In the genomic region with DNA sequence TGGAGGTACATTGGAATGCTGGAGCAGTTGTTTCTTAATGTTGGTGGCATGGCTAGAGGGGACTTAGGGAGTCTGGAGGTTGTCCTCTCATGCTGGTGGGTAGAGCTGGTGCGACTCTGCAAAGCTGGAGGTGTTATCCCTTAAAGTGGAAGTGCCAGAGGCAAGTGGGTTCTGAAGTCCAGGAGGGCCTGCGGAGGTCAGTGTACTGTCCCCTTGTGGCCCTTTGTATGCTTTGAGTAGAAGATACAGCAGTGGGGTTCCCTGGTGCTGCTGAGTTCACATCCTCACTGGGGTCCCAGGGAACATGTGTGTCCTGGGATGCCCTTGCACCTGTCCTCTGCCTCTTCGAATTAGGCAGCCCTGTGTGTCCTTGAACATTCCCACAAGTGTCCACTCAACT, we compare ENCODE assay signal across 8 mouse cellular contexts. TPM values are rescaled to one million over a fixed set of nuclear protein-coding genes. Genes with fewer than 3 reads are reported as not detected.
A peak's percentile ranks its signal among the peaks of the same experiment; 100 is the strongest.
DNase-seq lines count a peak whose midpoint lies in the region; ATAC-seq and TF ChIP-seq lines count a peak whose summit lies in the region.
"Had no signal": no experiment of that assay in that cellular context is flagged by ENCODE, and none has a peak within 500 bp of the region (broad histone marks: within the 10 kb centered on the region; RNA-seq: fewer than 3 reads in every experiment).

No protein-coding gene starts in this region.

- peaks cover 41% of the 10 kb centered on the region for H3K4me1 ChIP-seq in testis, adult 2 months (ENCODE audit: control insufficient read depth, insufficient read depth, low read length)
- H3K4me1 ChIP-seq in forebrain, embryonic 16.5 days (replicated peaks; ENCODE audit: control insufficient read depth, insufficient read depth, low read length): peaks cover 51% of the 10 kb centered on the region
- peaks cover 60% of the 10 kb centered on the region for H3K4me1 ChIP-seq in liver, embryonic 11.5 days (replicated peaks; ENCODE audit: control insufficient read depth, insufficient read depth, low read length)

- WGBS in forebrain, embryonic 16.5 days: 24% methylated on average over 3 of the region's 3 CpGs
- 18% methylated on average over 3 of the region's 3 CpGs for WGBS in liver, embryonic 11.5 days

- no peaks in the 10 kb centered on the region for H3K9me3 ChIP-seq in forebrain, embryonic 16.5 days (ENCODE audit: control insufficient read depth, low read length)
- no peaks in the 10 kb centered on the region for H3K9me3 ChIP-seq in liver, embryonic 11.5 days (ENCODE audit: control insufficient read depth, low read length)

- no peak for TF ChIP-seq POLR2A in testis, adult 2 months (IDR thresholded peaks at IDR 0.05; ENCODE audit: control insufficient read depth, low read depth, low read length)

- no peak for DNase-seq in testis, postnatal 14 days (ENCODE audit: low spot score)
- DNase-seq in liver, embryonic 11.5 days (ENCODE audit: low spot score): no peak
- DNase-seq in right cerebral cortex, adult 2 months (ENCODE audit: low spot score in 2 of 2): no peak
- no peak for DNase-seq in adrenal gland, adult 2 months
- no peak for DNase-seq in left cerebral cortex, postnatal 36 days (ENCODE audit: low spot score in 2 of 2)

- no peaks in the 10 kb centered on the region for H3K27me3 ChIP-seq in testis, adult 2 months (ENCODE audit: control insufficient read depth, insufficient read depth, low read length)
- no peaks in the 10 kb centered on the region for H3K27me3 ChIP-seq in forebrain, embryonic 16.5 days (replicated peaks; ENCODE audit: control insufficient read depth, insufficient read depth, low read length)
- no peaks in the 10 kb centered on the region for H3K27me3 ChIP-seq in liver, embryonic 11.5 days (replicated peaks; ENCODE audit: control insufficient read depth, insufficient read depth, low read length)

- no peak for TF ChIP-seq CTCF in testis, adult 2 months (IDR thresholded peaks at IDR 0.05; ENCODE audit: control insufficient read depth, insufficient read depth, insufficient replicate concordance, low read depth, low read length)

- no peak for ATAC-seq in forebrain, embryonic 16.5 days
- ATAC-seq in liver, embryonic 11.5 days (replicated peaks; ENCODE audit: low FRiP score): no peak

- peak overlapping the region; percentile 95 for H3K9ac ChIP-seq in forebrain, embryonic 16.5 days (replicated peaks; ENCODE audit: low read depth, low read length)
- peak overlapping the region; percentile 94 for H3K9ac ChIP-seq in liver, embryonic 11.5 days (ENCODE audit: low read depth, low read length)

- H3K27ac ChIP-seq in testis, adult 2 months (ENCODE audit: control insufficient read depth, insufficient read depth, low read depth, low read length): peak overlapping the region; percentile 94
- H3K27ac ChIP-seq in forebrain, embryonic 16.5 days (ENCODE audit: low read length): no peak overlapping the region
- H3K27ac ChIP-seq in liver, embryonic 11.5 days (ENCODE audit: low read depth, low read length): no peak overlapping the region

- H3K4me2 ChIP-seq in forebrain, embryonic 16.5 days (ENCODE audit: low read length): peak overlapping the region; percentile 97
- peak overlapping the region; percentile 83 for H3K4me2 ChIP-seq in liver, embryonic 11.5 days

- intact Hi-C loops in left cerebral cortex, postnatal 36 days (cut with DNase I): loop anchor here (5.0 to 10.0 kb wide), 2 partner anchors 51 to 239 kb away; a partner anchor contains a TSS

- H3K4me3 ChIP-seq in testis, adult 2 months (ENCODE audit: control insufficient read depth, low read depth, low read length): peak overlapping the region; percentile 91
- H3K4me3 ChIP-seq in forebrain, embryonic 16.5 days (replicated peaks; ENCODE audit: low read length): peak overlapping the region; percentile 95
- H3K4me3 ChIP-seq in liver, embryonic 11.5 days (ENCODE audit: low read depth, low read length): peak overlapping the region; percentile 95

- H3K36me3 ChIP-seq in testis, adult 2 months (ENCODE audit: control insufficient read depth, insufficient read depth, low read length): no peaks in the 10 kb centered on the region
- H3K36me3 ChIP-seq in forebrain, embryonic 16.5 days (ENCODE audit: control insufficient read depth, insufficient read depth): no peaks in the 10 kb centered on the region
- no peaks in the 10 kb centered on the region for H3K36me3 ChIP-seq in liver, embryonic 11.5 days (ENCODE audit: control insufficient read depth, insufficient read depth, low read length)

RNA-seq across cellular contexts. Expression of a gene that starts 1.1 kb away (rescaled TPM):
- 168 and 189 TPM in 2 replicates for polyA plus RNA-seq in testis, adult 2 months (2012; rRNA removed)
- 17.4 and 22.5 TPM in 2 replicates for polyA plus RNA-seq in forebrain, embryonic 16.5 days (2015; fragmentation: Nextera tagmentation; extraction: Ambion mirVana)
- 23.9 and 28.2 TPM in 2 replicates for polyA plus RNA-seq in liver, embryonic 11.5 days (2014; fragmentation: Nextera tagmentation; extraction: Ambion mirVana)
- 10 to 100 TPM; 31.7 to 80.6 TPM for total RNA-seq in adrenal gland, adult 2 months (2021)
- polyA plus RNA-seq in adrenal gland, adult 2 months (2012; rRNA removed): 109 and 170 TPM in 2 replicates
- 10 to 100 TPM; 37.2 to 65.0 TPM for total RNA-seq in left cerebral cortex, postnatal 36 days (2021)

RNA-seq across cellular contexts. Expression of a gene that starts 14.0 kb away (rescaled TPM):
- 178 and 195 TPM in 2 replicates for polyA plus RNA-seq in testis, adult 2 months (2012; rRNA removed)
- 101 and 102 TPM in 2 replicates for polyA plus RNA-seq in forebrain, embryonic 16.5 days (2015; fragmentation: Nextera tagmentation; extraction: Ambion mirVana)
- polyA plus RNA-seq in liver, embryonic 11.5 days (2014; fragmentation: Nextera tagmentation; extraction: Ambion mirVana): 53.1 and 53.2 TPM in 2 replicates
- 100 to 1,000 TPM in 1 of 2 experiments, 10 to 100 TPM in 1; 85.6 to 104 TPM for total RNA-seq in adrenal gland, adult 2 months (2021)
- 98.1 and 131 TPM in 2 replicates for polyA plus RNA-seq in adrenal gland, adult 2 months (2012; rRNA removed)
- total RNA-seq in left cerebral cortex, postnatal 36 days (2021): 100 to 1,000 TPM; 133 to 160 TPM

RNA-seq across cellular contexts. Expression of a gene that starts 41.9 kb away (rescaled TPM):
- 65.7 and 67.4 TPM in 2 replicates for polyA plus RNA-seq in testis, adult 2 months (2012; rRNA removed)
- polyA plus RNA-seq in forebrain, embryonic 16.5 days (2015; fragmentation: Nextera tagmentation; extraction: Ambion mirVana): 62.6 and 65.1 TPM in 2 replicates
- 116 and 121 TPM in 2 replicates for polyA plus RNA-seq in liver, embryonic 11.5 days (2014; fragmentation: Nextera tagmentation; extraction: Ambion mirVana)
- total RNA-seq in adrenal gland, adult 2 months (2021): 10 to 100 TPM; 53.6 to 58.7 TPM
- 103 and 104 TPM in 2 replicates for polyA plus RNA-seq in adrenal gland, adult 2 months (2012; rRNA removed)
- 10 to 100 TPM; 44.3 to 53.0 TPM for total RNA-seq in left cerebral cortex, postnatal 36 days (2021)

RNA-seq across cellular contexts. Expression of a gene that starts 42.3 kb away (rescaled TPM):
- 41.4 and 45.8 TPM in 2 replicates for polyA plus RNA-seq in testis, adult 2 months (2012; rRNA removed)
- 129 and 143 TPM in 2 replicates for polyA plus RNA-seq in forebrain, embryonic 16.5 days (2015; fragmentation: Nextera tagmentation; extraction: Ambion mirVana)
- polyA plus RNA-seq in liver, embryonic 11.5 days (2014; fragmentation: Nextera tagmentation; extraction: Ambion mirVana): 178 and 188 TPM in 2 replicates
- total RNA-seq in adrenal gland, adult 2 months (2021): 10 to 100 TPM; 72.2 to 83.6 TPM
- polyA plus RNA-seq in adrenal gland, adult 2 months (2012; rRNA removed): 81.1 and 102 TPM in 2 replicates
- total RNA-seq in left cerebral cortex, postnatal 36 days (2021): 10 to 100 TPM; 53.5 to 63.2 TPM

RNA-seq across cellular contexts. Expression of a gene that starts 48.9 kb away (rescaled TPM):
- polyA plus RNA-seq in testis, adult 2 months (2012; rRNA removed): 2.5 and 3.2 TPM in 2 replicates
- 0.15 TPM in 1 of 2 replicates, not detected in the other for polyA plus RNA-seq in forebrain, embryonic 16.5 days (2015; fragmentation: Nextera tagmentation; extraction: Ambion mirVana)
- polyA plus RNA-seq in liver, embryonic 11.5 days (2014; fragmentation: Nextera tagmentation; extraction: Ambion mirVana): 0.14 TPM in 1 of 2 replicates, not detected in the other
- total RNA-seq in adrenal gland, adult 2 months (2021): under 1 TPM; 0.73 to 0.95 TPM
- 1.7 and 2.1 TPM in 2 replicates for polyA plus RNA-seq in adrenal gland, adult 2 months (2012; rRNA removed)
- 1 to 10 TPM; 1.2 to 2.0 TPM for total RNA-seq in left cerebral cortex, postnatal 36 days (2021)
- total RNA-seq: common myeloid progenitor, adult 5-6 weeks had no signal
